Mouse (Mus musculus) heart, adult 8-10 months (tissue): ENCODE data around the gene Nbl1. TPM values are rescaled to one million over a fixed set of nuclear protein-coding genes. Genes with fewer than 3 reads are reported as not detected.

Experiments
- DNase-seq: peaks from one replicate; pipeline ENCODE4 v3.0.0; 2022; ENCODE audit warnings: low spot score
- total RNA-seq, 4 experiments: library from RNA; stranded (reverse); gene quantifications; 2 replicates each; pipeline ENCODE4 v1.2.4; 2022

Gene Nbl1
- total RNA-seq, 4 experiments from 2014 or later: 15.1 to 21.3 (median 19.2) TPM

- DNase-seq: no peak
Observed at GRCm38 (mm10) chr4:139064831-139065230, 28.0 kb downstream of the Nbl1 start.

- no peak for DNase-seq
Observed at GRCm38 (mm10) chr4:139059569-139059968, 33.2 kb downstream of the Nbl1 start.

- no peak for DNase-seq
Observed at GRCm38 (mm10) chr4:139058029-139058428, 34.8 kb downstream of the Nbl1 start.

- DNase-seq: no peak
Observed at GRCm38 (mm10) chr4:139057291-139057690, 35.5 kb downstream of the Nbl1 start.

GRCm38 (mm10) chr4:139055744-139056143, 37.0 kb downstream of the Nbl1 start:
- DNase-seq: no peak

- DNase-seq: no peak
Observed at GRCm38 (mm10) chr4:139055336-139055735, 37.5 kb downstream of the Nbl1 start.

- DNase-seq: no peak
Observed at GRCm38 (mm10) chr4:139054300-139054923, 38.4 kb downstream of the Nbl1 start.

- no peak for DNase-seq
Observed at GRCm38 (mm10) chr4:139053391-139053790, 39.4 kb downstream of the Nbl1 start.

- no peak for DNase-seq
Observed at GRCm38 (mm10) chr4:139052796-139053195, 40.0 kb downstream of the Nbl1 start.

- DNase-seq: no peak
Observed at GRCm38 (mm10) chr4:139048518-139048917, 44.3 kb downstream of the Nbl1 start.

- no peak for DNase-seq
Observed at GRCm38 (mm10) chr4:139046354-139046753, 46.4 kb downstream of the Nbl1 start.

- DNase-seq: no peak
Observed at GRCm38 (mm10) chr4:139044566-139044965, 48.2 kb downstream of the Nbl1 start.

- no peak for DNase-seq
Observed at GRCm38 (mm10) chr4:139043600-139043999, 49.2 kb downstream of the Nbl1 start.

- DNase-seq: no peak
Observed at GRCm38 (mm10) chr4:139042611-139043010, 50.2 kb downstream of the Nbl1 start.

GRCm38 (mm10) chr4:139040084-139040839, 52.5 kb downstream of the Nbl1 start:
- DNase-seq: no peak

- no peak for DNase-seq
Observed at GRCm38 (mm10) chr4:139037795-139038607, 54.8 kb downstream of the Nbl1 start.

- DNase-seq: peak; percentile 47
Observed at GRCm38 (mm10) chr4:139035799-139036198, 57.0 kb downstream of the Nbl1 start.

- no peak for DNase-seq
Observed at GRCm38 (mm10) chr4:139034942-139035341, 57.9 kb downstream of the Nbl1 start.

GRCm38 (mm10) chr4:139034540-139034939, 58.3 kb downstream of the Nbl1 start:
- no peak for DNase-seq

- no peak for DNase-seq
Observed at GRCm38 (mm10) chr4:139034010-139034367, 58.8 kb downstream of the Nbl1 start.

- DNase-seq: no peak
Observed at GRCm38 (mm10) chr4:139033263-139034009, 59.4 kb downstream of the Nbl1 start.

- no peak for DNase-seq
Observed at GRCm38 (mm10) chr4:139032521-139032920, 60.3 kb downstream of the Nbl1 start.
